Mouse (Mus musculus): ENCODE results near the gene Dgat2l6.
A peak's percentile ranks its signal among the peaks of the same experiment; 100 is the strongest.

The Dgat2l6 gene

GRCm38 (mm10) chrX:100524471-100524870, at the start of gene Dgat2l6:
TSS of gene Dgat2l6 (plus strand) at chrX:100524838.
- DNase-seq (ENCODE audit: low read depth, low spot score): no peak

GRCm38 (mm10) chrX:100475569-100476223, 48.9 kb upstream of the Dgat2l6 start:
- no peak for DNase-seq (ENCODE audit: low read depth, low spot score)

GRCm38 (mm10) chrX:100480317-100480716, 44.3 kb upstream of the Dgat2l6 start:
- DNase-seq (ENCODE audit: low read depth, low spot score): peak; percentile 60

GRCm38 (mm10) chrX:100493500-100494067, 31.1 kb upstream of the Dgat2l6 start:
- no peak for DNase-seq (ENCODE audit: low read depth, low spot score)

- DNase-seq (ENCODE audit: low read depth, low spot score): peak; percentile 94
Observed at GRCm38 (mm10) chrX:100494068-100494978, 30.3 kb upstream of the Dgat2l6 start, which contains the start of gene Igbp1. TSS of gene Igbp1 (plus strand) at chrX:100494291.

GRCm38 (mm10) chrX:100504175-100504851, 20.3 kb upstream of the Dgat2l6 start:
- DNase-seq (ENCODE audit: low read depth, low spot score): no peak

- DNase-seq (ENCODE audit: low read depth, low spot score): no peak
Observed at GRCm38 (mm10) chrX:100508164-100508563, 16.5 kb upstream of the Dgat2l6 start.

- DNase-seq (ENCODE audit: low read depth, low spot score): no peak
Observed at GRCm38 (mm10) chrX:100509921-100510320, 14.7 kb upstream of the Dgat2l6 start.

- DNase-seq (ENCODE audit: low read depth, low spot score): no peak
Observed at GRCm38 (mm10) chrX:100516683-100517082, 8.0 kb upstream of the Dgat2l6 start.

- DNase-seq (ENCODE audit: low read depth, low spot score): no peak
Observed at GRCm38 (mm10) chrX:100517626-100518025, 7.0 kb upstream of the Dgat2l6 start.

GRCm38 (mm10) chrX:100518532-100518931, 6.1 kb upstream of the Dgat2l6 start:
- DNase-seq (ENCODE audit: low read depth, low spot score): no peak

- DNase-seq (ENCODE audit: low read depth, low spot score): no peak
Observed at GRCm38 (mm10) chrX:100556026-100556425, 31.4 kb downstream of the Dgat2l6 start.

GRCm38 (mm10) chrX:100565696-100566095, 41.1 kb downstream of the Dgat2l6 start:
- no peak for DNase-seq (ENCODE audit: low read depth, low spot score)

- no peak for DNase-seq (ENCODE audit: low read depth, low spot score)
Observed at GRCm38 (mm10) chrX:100571951-100572350, 47.3 kb downstream of the Dgat2l6 start, which contains the start of gene Awat1. TSS of gene Awat1 (plus strand) at chrX:100572251.

- DNase-seq (ENCODE audit: low read depth, low spot score): no peak
Observed at GRCm38 (mm10) chrX:100594791-100595190, 70.2 kb downstream of the Dgat2l6 start, which contains the start of gene P2ry4. TSS of gene P2ry4 (minus strand) at chrX:100594869.
